Mouse (Mus musculus): ENCODE results near the gene Col17a1.
A peak's percentile ranks its signal among the peaks of the same experiment; 100 is the strongest.

Gene Col17a1

GRCm38 (mm10) chr19:47691994-47692393, at the start of gene Col17a1:
TSS of gene Col17a1 (minus strand) at chr19:47692094.
- DNase-seq = no peak

DNA sequence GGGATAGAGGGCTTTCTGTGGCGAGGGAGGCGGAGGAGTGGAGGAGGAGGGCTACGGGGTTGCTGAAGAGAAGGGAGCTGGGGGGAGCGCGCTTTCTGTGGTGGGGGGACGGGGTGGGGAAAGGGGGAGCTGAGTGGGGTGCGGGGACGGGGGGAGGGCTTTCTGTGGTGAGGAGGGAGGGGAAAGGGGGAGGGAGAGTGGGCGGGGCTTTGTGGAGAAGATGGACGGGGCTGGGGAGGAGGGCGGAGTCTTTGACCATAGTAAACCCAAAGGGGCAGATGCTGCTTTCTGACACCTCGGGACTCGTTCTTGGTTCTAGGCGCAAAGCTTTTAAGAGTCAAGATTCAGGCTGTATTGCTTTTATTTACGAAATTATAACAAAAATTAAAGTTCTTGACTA, 40.0 kb upstream of the Col17a1 start:
- peak; percentile 75 for DNase-seq

DNA sequence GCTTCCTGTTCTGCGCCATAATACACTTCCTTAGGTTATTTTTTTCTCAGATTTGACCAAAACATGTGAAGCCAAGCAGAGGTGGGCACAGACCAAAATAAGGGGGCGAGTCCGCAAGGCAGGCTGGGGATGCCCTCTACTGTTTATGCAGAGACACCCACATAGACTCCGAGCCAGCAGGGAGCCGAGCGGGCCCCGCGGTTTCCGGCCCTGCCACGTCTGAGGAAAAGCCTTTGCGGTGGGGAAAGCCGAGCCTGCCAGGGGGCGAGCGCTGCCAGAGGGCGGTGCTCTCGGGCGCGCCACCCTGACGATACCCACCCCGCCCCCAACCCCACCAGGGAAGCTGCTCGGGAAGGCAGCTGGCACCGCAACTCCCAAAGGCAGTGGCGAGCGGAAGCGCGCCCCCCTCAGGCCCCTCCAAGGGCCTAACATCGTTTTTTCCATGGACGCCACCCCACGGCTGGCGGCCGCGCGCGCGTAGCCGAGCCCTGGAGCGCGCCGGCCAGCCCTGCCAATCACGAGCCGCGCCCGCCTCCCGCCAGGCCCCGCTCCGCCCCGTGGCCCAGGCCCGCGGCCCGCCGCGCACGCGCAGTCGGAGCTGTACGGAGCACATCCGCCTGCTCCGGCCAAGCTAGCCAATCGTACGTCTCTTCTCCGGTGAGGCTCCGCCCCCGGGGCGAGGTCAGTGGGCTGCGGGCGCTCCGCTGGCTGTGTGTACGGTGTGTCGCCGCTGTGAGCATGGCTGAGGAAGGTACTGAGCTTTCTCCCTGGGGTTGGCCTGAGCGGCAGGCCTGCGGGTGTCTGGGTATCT, 39.4 kb upstream of the Col17a1 start, which contains the start of gene Sfr1:
Gene Sfr1 (plus strand): TSS at position 612 of the 811 bp plus-strand sequence.
- DNase-seq = peak; percentile 99

GRCm38 (mm10) chr19:47730691-47731070, 38.8 kb upstream of the Col17a1 start:
- DNase-seq = peak; percentile 79

- DNase-seq = no peak
Measured at GRCm38 (mm10) chr19:47725643-47726140, 33.8 kb upstream of the Col17a1 start.

GRCm38 (mm10) chr19:47724903-47725302, 33.0 kb upstream of the Col17a1 start:
- DNase-seq = no peak

DNA sequence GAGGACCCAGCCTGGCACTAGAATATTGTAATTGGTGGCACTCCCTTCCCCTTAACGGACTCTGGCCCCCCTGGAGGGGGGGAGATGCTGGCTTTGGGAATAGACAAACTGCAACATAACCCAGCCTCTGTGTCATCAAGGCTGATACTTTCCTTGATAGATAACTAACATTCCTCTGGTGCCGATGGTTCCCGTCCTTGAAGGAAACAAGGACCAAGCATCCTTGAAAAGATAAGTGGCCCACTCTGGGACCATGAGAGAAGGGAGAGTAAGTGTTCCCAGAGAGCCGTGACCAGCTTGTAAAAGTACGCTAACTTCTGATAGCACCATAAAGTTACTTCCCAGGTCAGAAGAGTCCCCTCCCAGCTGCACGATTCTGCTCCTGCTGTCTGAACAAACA, 30.6 kb upstream of the Col17a1 start:
- DNase-seq = no peak

DNA sequence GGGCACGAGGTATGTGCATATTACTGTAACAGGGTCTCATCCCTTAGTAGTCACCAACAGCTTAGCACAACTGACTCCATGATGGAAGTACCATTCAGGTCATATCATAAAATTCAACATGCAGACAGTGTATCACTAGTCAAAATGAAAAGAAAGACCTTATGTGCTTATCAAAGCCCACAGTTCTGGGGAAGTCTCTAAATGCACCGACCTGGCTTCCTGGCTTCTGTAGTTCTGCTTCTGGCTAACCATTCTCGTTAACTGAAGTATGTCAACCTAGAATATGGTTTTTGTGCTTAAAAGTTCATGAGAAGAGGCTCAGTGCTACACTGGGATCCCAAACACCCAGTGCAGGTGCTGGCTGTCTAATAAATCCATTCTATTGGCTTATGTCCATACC, 27.3 kb upstream of the Col17a1 start:
- no peak for DNase-seq

DNA sequence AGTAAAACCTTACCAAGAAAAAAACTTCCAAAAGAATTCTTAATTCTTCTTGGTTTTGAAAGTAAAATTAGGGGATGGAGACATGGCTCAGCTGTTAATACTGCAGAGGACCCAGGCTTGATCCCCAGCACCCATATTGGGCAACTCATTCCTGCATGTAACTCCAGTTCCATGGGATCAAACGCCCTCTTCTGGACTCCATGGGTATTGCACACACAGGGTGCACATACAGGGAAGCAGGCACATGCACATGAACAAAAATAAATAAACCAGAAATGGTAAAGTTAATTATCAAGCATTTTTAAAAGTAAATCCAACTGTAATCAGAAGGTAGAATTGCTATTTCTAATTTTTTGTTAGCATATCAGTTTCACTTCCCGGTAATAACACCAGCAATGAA, 24.2 kb upstream of the Col17a1 start:
- no peak for DNase-seq

DNA sequence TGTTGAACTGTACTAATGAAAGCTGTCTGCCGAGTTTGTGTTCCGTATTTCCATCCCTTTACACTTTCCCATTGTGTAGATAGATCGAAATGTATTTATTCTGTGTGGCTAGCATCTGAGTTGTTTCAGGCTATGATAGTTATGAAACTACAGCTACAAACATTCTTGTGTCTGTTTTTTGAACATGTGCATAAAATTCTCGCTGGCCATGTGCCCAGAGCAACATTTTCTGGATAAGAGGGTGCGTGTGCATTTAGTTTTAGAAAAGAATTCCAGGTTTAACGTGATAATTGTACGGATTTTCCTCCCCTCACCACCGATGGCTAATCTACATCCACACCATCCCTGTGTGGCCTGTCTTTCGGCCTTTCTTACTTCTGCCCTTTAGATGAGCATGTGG, 21.6 kb upstream of the Col17a1 start:
- no peak for DNase-seq

DNA sequence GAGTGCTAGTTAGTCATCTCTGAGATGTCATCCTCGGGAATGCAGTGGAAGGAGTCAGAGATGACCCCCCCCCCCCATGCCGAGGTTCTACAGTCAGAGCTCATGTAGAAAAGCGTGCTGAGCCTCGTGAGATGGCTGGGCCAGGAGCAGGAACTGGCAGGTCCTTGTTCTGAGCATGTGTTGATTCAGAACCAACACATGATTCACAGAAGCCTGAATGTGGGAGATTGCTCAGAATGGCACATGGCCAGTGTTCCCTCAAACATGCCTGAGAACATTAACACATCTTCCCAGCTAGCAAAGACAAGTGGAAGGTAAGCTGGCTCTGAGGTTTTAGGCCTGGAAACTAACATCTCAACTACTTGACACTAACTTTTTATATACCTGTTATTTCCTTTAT, 18.5 kb upstream of the Col17a1 start:
- no peak for DNase-seq

DNA sequence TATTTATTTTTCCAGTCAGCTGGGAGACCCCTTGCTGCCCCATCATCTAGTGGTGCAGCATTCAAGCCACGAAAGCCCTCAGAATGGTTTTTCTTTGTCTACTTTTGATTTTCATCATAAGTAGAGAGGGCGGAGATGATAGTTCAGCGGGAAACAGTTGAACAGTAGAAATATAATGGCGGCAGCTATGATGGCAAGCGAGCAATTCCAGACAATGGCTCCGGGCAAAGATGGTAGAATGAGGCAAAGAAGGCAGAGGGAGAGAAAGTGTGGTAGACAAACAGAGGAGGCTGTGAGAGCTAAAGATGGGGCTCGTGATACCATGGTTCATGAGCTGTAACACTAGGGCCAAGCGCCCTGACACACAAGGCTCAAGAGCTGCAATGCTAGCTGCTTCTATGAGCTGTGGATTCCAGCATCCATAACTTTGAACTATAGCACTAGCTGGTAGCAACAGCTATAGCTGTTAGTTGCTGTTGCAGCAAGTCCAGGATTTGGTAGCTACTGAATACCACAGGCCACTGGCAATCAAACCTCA, 13.9 kb upstream of the Col17a1 start:
- DNase-seq = no peak

DNA sequence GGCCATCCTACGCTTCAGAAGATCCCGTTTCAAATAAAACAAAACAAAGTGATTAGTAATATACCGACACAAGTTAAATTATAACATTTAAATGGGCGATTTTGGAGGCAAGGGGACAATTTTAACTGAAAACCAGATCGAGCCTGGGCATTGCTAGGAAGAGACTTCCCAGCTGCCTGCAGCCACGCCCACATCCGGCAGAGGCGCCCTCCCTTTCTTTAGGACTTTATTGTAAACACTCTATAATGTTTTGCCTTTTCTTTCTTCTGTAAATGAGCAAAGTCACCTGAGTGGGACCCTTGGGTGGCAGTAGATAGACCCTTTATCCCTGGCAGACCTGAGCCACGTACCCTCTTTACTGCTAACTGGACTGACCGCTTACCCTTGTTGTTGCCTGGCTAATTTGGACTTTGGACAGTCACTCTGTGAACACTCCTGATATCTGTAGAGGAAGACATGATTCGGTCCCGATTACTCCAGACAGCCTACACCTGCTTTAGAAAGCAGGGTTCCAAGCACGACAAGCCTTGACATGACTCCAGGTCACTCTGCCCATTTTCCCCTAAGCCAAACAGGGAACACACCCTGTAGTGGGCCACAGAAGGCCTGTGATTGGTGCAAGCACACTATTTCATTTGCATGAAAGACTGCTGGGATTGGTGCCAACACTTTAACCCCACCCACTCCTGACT, 13.3 kb upstream of the Col17a1 start:
- no peak for DNase-seq

- no peak for DNase-seq
Measured at GRCm38 (mm10) chr19:47700509-47700908, 8.6 kb upstream of the Col17a1 start.

- no peak for DNase-seq
Measured at GRCm38 (mm10) chr19:47699743-47700142, 7.8 kb upstream of the Col17a1 start.

DNA sequence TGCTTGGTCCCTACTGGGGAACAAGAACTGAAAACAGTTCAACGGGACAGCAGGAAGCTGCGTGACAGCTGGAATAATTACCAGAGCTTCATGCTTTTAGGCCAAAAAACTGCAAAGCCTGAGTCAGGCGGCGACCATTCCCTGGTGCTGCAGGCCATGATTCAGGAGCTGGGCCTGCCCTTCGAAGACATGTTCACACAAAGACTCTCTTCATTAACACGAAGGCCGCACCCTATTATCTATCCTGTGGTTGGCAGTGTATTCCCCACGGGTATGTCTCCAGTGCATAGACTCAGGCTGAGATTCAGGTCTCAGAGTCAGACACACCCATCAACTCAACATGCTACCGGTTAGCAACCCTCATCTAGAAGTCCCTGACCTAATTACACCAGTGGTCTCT, 6.4 kb upstream of the Col17a1 start:
- no peak for DNase-seq

- DNase-seq = no peak
Measured at GRCm38 (mm10) chr19:47697067-47697466, 5.2 kb upstream of the Col17a1 start.

DNA sequence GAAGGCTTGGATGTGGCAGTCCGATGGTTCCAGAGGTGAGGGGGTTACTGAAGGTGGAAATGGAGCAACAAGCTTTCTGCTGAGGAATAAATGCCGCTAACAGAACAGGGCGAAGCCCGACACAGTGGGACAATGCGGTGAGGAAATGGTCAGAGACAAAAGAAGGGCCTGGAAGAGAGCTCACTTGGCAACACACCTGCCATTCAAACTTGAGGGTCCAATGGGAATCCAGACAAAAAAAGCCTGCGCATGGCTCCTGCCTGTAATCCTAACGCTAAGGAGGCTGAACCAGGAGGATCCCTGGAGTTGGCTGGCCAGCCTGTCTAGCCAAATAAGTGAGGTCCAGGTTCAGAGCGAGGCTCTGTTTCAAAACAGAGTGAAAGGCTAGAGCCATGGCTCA, 4.5 kb upstream of the Col17a1 start:
- DNase-seq = no peak

DNA sequence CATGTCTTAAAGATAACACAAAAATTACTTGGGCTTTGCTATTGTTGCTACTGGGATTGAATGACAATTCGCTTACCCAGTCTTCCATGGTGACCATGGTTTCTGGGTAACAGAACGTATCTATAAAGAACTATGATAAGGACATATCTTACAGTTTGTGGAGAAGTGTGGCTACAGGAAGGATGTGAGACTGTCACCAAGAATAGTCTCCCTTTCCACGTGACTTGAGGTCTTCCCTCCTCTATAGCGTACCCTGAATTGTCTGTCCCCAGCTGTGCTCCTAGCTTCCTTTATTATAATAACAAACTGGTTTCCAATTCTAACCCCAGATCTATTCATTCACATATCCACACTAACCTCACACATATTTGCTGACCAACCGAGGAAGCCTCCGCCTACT, 3.8 kb upstream of the Col17a1 start:
- no peak for DNase-seq

DNA sequence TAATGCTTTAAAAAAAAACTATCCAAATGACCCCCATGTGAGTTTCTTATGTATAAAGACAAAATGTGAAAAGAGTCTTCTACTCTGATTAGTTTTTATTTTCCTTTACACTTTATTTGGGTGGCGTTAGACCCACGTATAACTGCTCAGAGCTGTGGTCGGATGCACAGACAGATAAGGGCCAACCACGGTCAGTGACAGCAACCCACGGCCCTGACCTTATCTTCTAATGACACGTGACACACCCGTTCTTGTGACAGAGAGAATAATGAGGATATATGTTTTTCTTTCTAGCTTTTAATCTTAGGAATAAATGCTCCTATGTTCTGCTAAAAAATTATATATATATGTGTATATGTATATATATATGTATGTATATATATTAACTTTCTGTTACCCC, 2.3 kb downstream of the Col17a1 start:
- no peak for DNase-seq

DNA sequence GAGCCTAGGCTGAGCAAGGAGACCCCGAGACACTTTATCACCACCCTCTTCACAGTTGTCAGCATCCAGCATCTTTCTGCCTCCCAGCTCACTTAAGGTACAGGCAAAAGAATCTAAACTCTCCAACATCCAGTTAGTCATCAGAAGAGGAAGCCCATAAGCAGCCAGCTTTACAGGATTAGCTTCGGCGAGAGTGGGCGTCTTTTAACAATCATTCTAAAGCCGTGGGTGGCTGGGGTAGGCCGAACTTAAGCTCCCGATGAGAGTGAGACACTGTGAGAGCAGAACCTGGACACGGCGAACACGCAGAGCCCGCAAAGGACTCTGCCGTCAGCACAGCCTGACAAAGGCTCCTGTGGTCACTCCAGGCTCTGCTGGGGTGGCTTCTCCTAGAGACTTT, 13.2 kb downstream of the Col17a1 start:
- DNase-seq = no peak

DNA sequence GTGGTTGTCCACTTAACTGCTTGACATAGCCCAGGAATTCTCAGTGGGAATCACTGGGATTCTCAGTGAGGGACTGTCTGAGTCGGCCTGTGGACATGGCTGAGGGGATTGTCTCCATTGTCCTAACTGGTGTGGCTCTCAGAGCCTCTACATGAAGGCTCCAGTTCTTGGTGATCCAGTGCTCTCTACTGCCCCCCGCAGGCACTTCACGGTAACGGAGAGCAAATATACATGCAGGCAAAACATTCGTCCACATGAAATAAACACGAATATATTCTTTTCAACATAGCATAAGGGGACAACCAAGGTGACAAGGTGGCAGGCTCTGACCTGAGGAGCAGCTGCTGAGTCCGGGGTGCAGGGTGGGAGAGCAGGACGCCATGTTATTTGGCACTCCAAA, 17.5 kb downstream of the Col17a1 start:
- DNase-seq = peak; percentile 56

- DNase-seq = no peak
Measured at GRCm38 (mm10) chr19:47668399-47668798, 23.5 kb downstream of the Col17a1 start.

DNA sequence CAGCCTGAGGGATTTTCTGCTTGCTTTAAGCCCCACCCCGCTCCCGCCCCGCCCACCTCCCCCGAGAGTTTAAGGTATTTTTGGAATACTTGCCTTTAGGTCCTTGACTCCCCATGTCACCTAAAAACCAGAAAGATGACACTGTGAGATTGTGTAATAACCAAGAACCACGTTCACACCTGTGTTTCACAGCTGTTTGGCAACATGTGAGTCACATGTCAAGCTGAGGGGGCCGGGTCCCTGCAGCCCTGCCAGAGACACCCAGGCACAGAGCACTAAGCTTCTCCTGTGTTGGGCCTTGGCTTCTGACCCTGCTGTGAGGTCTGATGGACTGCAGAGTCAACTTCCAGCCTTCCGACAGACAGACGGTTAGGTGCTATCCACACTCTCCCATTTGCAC, 24.3 kb downstream of the Col17a1 start:
- no peak for DNase-seq
